In genomic region chr9:72422284-72422683, GRCm38 (mm10) we compare ENCODE assay signal across 11 mouse cellular contexts. TPM values are rescaled to one million over a fixed set of nuclear protein-coding genes. Genes with fewer than 3 reads are reported as not detected.
DNase-seq lines count a peak whose midpoint lies in the region; ATAC-seq and TF ChIP-seq lines count a peak whose summit lies in the region.
"Had no signal": no experiment of that assay in that cellular context is flagged by ENCODE, and none has a peak within 500 bp of the region (broad histone marks: within the 10 kb centered on the region; RNA-seq: fewer than 3 reads in every experiment).

No protein-coding gene starts in this region.

- intact Hi-C loops in gastrocnemius, adult 2 months (cut with DNase I): no loop called here

- H3K9ac ChIP-seq in midbrain, embryonic 12.5 days (replicated peaks): no peak overlapping the region
- no peak overlapping the region for H3K9ac ChIP-seq in midbrain, postnatal 0 days (replicated peaks; ENCODE audit: low read length, poor library complexity, severe bottlenecking)
- H3K9ac ChIP-seq in hindbrain, embryonic 14.5 days: no peak overlapping the region; the same call in 1 of the 2 replicates
- no peak overlapping the region for H3K9ac ChIP-seq in stomach, postnatal 0 days (ENCODE audit: low read length)
- H3K9ac ChIP-seq: heart, embryonic 15.5 days had no signal

- WGBS in midbrain, embryonic 12.5 days: 70% methylated on average over 11 of the region's 11 CpGs
- WGBS in midbrain, postnatal 0 days: 47% methylated on average over 11 of the region's 11 CpGs
- WGBS in hindbrain, embryonic 14.5 days: 30% methylated on average over 11 of the region's 11 CpGs
- 38% methylated on average over 11 of the region's 11 CpGs for WGBS in stomach, postnatal 0 days

- no peak for ATAC-seq in midbrain, embryonic 12.5 days (ENCODE audit: low FRiP score, low read depth)
- no peak for ATAC-seq in midbrain, postnatal 0 days (ENCODE audit: low FRiP score)
- no peak; the same call in 1 of the 2 replicates for ATAC-seq in hindbrain, embryonic 14.5 days (ENCODE audit: low FRiP score)
- no peak for ATAC-seq in stomach, postnatal 0 days (ENCODE audit: low FRiP score, low TSS enrichment)

- no peak for TF ChIP-seq EP300 in stomach, postnatal 0 days (optimal IDR thresholded peaks at IDR 0.05)

- no peaks in the 10 kb centered on the region for H3K9me3 ChIP-seq in midbrain, embryonic 12.5 days
- no peaks in the 10 kb centered on the region for H3K9me3 ChIP-seq in midbrain, postnatal 0 days (ENCODE audit: low read length)
- no peaks in the 10 kb centered on the region for H3K9me3 ChIP-seq in hindbrain, embryonic 14.5 days (ENCODE audit: control insufficient read depth, low read length)
- H3K9me3 ChIP-seq in stomach, postnatal 0 days (ENCODE audit: control insufficient read depth, low read length): no peaks in the 10 kb centered on the region

- no peak overlapping the region for H3K4me2 ChIP-seq in midbrain, embryonic 12.5 days (replicated peaks)
- H3K4me2 ChIP-seq in midbrain, postnatal 0 days (ENCODE audit: low read depth, low read length, poor library complexity, severe bottlenecking): no peak overlapping the region
- peak overlapping the region; percentile 6; the same call in 1 of the 2 replicates for H3K4me2 ChIP-seq in hindbrain, embryonic 14.5 days (replicated peaks)
- H3K4me2 ChIP-seq in stomach, postnatal 0 days (replicated peaks; ENCODE audit: low read depth): peak overlapping the region; percentile 25; the same call in 1 of the 2 replicates
- H3K4me2 ChIP-seq: heart, embryonic 15.5 days had no signal

- H3K4me3 ChIP-seq in gastrocnemius, adult 2 months: peak overlapping the region; percentile 39
- no peak overlapping the region for H3K4me3 ChIP-seq in midbrain, embryonic 12.5 days
- no peak overlapping the region for H3K4me3 ChIP-seq in midbrain, postnatal 0 days (ENCODE audit: low read depth, low read length)
- no peak overlapping the region for H3K4me3 ChIP-seq in hindbrain, embryonic 14.5 days (replicated peaks; ENCODE audit: low read length)
- no peak overlapping the region for H3K4me3 ChIP-seq in stomach, postnatal 0 days (ENCODE audit: low read depth, low read length)
- H3K4me3 ChIP-seq: heart, embryonic 15.5 days had no signal

- H3K27ac ChIP-seq in gastrocnemius, adult 2 months: peak overlapping the region; percentile 48
- peak overlapping the region; percentile 61 for H3K27ac ChIP-seq in midbrain, embryonic 12.5 days (replicated peaks)
- no peak overlapping the region for H3K27ac ChIP-seq in midbrain, postnatal 0 days (ENCODE audit: low read depth, low read length)
- H3K27ac ChIP-seq in hindbrain, embryonic 14.5 days: peak overlapping the region; percentile 80
- no peak overlapping the region for H3K27ac ChIP-seq in stomach, postnatal 0 days (replicated peaks)
- H3K27ac ChIP-seq: heart, embryonic 15.5 days had no signal

- no peak for DNase-seq in gastrocnemius, adult 2 months
- DNase-seq in gastrocnemius, adult 8-10 months (ENCODE audit: low spot score in 2 of 2): no peak
- DNase-seq in midbrain, postnatal 0 days (ENCODE audit: low spot score): no peak
- no peak for DNase-seq in hindbrain, embryonic 14.5 days (ENCODE audit: low spot score)
- no peak for DNase-seq in stomach, postnatal 0 days (ENCODE audit: low spot score)
- DNase-seq in cerebellum, postnatal 14 days: no peak
- DNase-seq in spleen, postnatal 36 days (ENCODE audit: low spot score in 2 of 2): no peak
- DNase-seq: cerebellum, adult 11-12 months; kidney, adult 8-10 months had no signal

- H3K27me3 ChIP-seq in midbrain, embryonic 12.5 days: no peaks in the 10 kb centered on the region
- H3K27me3 ChIP-seq in midbrain, postnatal 0 days (ENCODE audit: insufficient read depth, low read length): no peaks in the 10 kb centered on the region
- H3K27me3 ChIP-seq in hindbrain, embryonic 14.5 days (ENCODE audit: control insufficient read depth, insufficient read depth, low read length): no peaks in the 10 kb centered on the region
- no peaks in the 10 kb centered on the region for H3K27me3 ChIP-seq in stomach, postnatal 0 days (ENCODE audit: control insufficient read depth, insufficient read depth, low read length)
- H3K27me3 ChIP-seq: heart, embryonic 15.5 days had no signal

- no peaks in the 10 kb centered on the region for H3K36me3 ChIP-seq in midbrain, embryonic 12.5 days
- no peaks in the 10 kb centered on the region for H3K36me3 ChIP-seq in midbrain, postnatal 0 days (ENCODE audit: insufficient read depth, low read length)
- no peaks in the 10 kb centered on the region for H3K36me3 ChIP-seq in hindbrain, embryonic 14.5 days (replicated peaks; ENCODE audit: control insufficient read depth, insufficient read depth)
- no peaks in the 10 kb centered on the region for H3K36me3 ChIP-seq in stomach, postnatal 0 days (ENCODE audit: control insufficient read depth, insufficient read depth, low read length)
- H3K36me3 ChIP-seq: heart, embryonic 15.5 days had no signal

- H3K4me1 ChIP-seq in midbrain, embryonic 12.5 days: peaks cover 17% of the 10 kb centered on the region
- peaks cover 11% of the 10 kb centered on the region; the same call in 1 of the 2 replicates for H3K4me1 ChIP-seq in midbrain, postnatal 0 days (ENCODE audit: insufficient read depth, low read length)
- H3K4me1 ChIP-seq in hindbrain, embryonic 14.5 days (replicated peaks; ENCODE audit: control insufficient read depth, insufficient read depth, low read length): peaks cover 29% of the 10 kb centered on the region
- no peaks in the 10 kb centered on the region for H3K4me1 ChIP-seq in stomach, postnatal 0 days (replicated peaks; ENCODE audit: control insufficient read depth, insufficient read depth)

- TF ChIP-seq CTCF in gastrocnemius, adult 2 months (IDR thresholded peaks at IDR 0.05): no peak
- TF ChIP-seq CTCF in midbrain, postnatal 0 days (IDR thresholded peaks at IDR 0.05): no peak
- TF ChIP-seq CTCF in stomach, postnatal 0 days (IDR thresholded peaks at IDR 0.05; ENCODE audit: low read depth): no peak

RNA-seq across cellular contexts. Expression of gene Mns1, which starts 15.5 kb away (rescaled TPM):
- total RNA-seq in gastrocnemius, adult 2 months (2021): under 1 TPM; 0.08 TPM
- under 1 TPM in 3 of 4 experiments, not detected in 1; 0.05 to 0.16 (median 0.08) TPM for total RNA-seq in gastrocnemius, adult 8-10 months (2022)
- polyA plus RNA-seq in midbrain, embryonic 12.5 days (2016; fragmentation: Nextera tagmentation; extraction: Ambion mirVana): 38.0 and 40.0 TPM in 2 replicates
- total RNA-seq in midbrain, postnatal 0 days (2014; rRNA removed): 1.1 and 3.1 TPM in 2 replicates
- polyA plus RNA-seq in midbrain, postnatal 0 days (2015; fragmentation: Nextera tagmentation; extraction: Ambion mirVana): 2.6 and 3.1 TPM in 2 replicates
- 5.9 and 10.5 TPM in 2 replicates for polyA plus RNA-seq in hindbrain, embryonic 14.5 days (2014; fragmentation: Nextera tagmentation; extraction: Ambion mirVana)
- polyA plus RNA-seq in stomach, postnatal 0 days (2015; fragmentation: Nextera tagmentation; extraction: Ambion mirVana): 4.0 and 5.0 TPM in 2 replicates

Comparison
In these comparisons a context has a peak if more than half of its experiments do, and no peak if none do; other contexts are left out.
1. H3K27ac ChIP-seq: peak in gastrocnemius, adult 2 months (single experiment), midbrain, embryonic 12.5 days (single experiment) and hindbrain, embryonic 14.5 days (single experiment); none in midbrain, postnatal 0 days (single experiment) and stomach, postnatal 0 days (single experiment).
2. H3K4me2 ChIP-seq: peak in hindbrain, embryonic 14.5 days (single experiment) and stomach, postnatal 0 days (single experiment); none in midbrain, embryonic 12.5 days (single experiment) and midbrain, postnatal 0 days (single experiment).